Mouse (Mus musculus): ENCODE results near the gene Adgrg2. TPM values are rescaled to one million over a fixed set of nuclear protein-coding genes. Genes with fewer than 3 reads are reported as not detected.

Gene Adgrg2
- 1.5 and 2.7 TPM in 2 replicates for total RNA-seq (2014; rRNA removed)
- 1.8 TPM in 2 replicates for polyA plus RNA-seq (2015; fragmentation: Nextera tagmentation; extraction: Ambion mirVana)

DNA sequence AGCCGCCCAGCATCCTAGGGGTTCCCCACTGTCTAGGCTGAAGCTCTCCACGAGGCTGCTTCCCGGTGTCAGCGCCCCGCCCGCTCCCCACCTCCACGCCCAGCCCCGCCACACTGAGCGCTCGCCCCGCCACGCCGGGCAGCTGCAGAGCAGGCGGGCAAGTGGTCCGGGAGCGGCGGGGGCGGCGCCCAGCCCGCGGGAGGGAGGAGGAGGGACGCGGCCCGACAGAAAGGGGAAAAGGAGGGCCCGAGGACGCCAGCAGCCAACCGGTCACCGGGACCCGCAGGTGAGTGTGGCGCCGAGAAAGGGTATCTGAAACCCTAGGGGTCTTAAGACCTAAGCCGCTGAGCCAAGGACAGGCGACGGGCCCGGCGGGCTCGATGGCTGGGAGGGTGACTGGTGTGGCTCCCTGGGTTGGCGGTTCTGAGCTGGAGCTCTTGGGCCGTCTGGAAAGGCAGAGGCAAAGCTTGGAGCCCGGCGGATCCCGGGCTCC is at the start of gene Adgrg2:
Gene Adgrg2 (plus strand): TSS at position 227 of the 493 bp plus-strand sequence.
- WGBS: 32% methylated on average over 33 of the region's 42 CpGs

GRCm38 (mm10) chrX:160350995-160351394 is 39.5 kb upstream of the Adgrg2 start:
- Histone ChIP-seq H3K27ac (no peak overlapping the region), H3K36me3 (ENCODE audit: insufficient read depth, low read length) (no peaks in the 10 kb centered on the region), H3K4me2 (ENCODE audit: low read depth, low read length) (no peak overlapping the region), H3K27me3 (ENCODE audit: insufficient read depth, low read length) (no peaks in the 10 kb centered on the region), H3K4me3 (ENCODE audit: low read length) (no peak overlapping the region), H3K9ac (replicated peaks; ENCODE audit: low read length) (no peak overlapping the region), H3K9me3 (ENCODE audit: low read length) (no peaks in the 10 kb centered on the region), H3K4me1 (ENCODE audit: insufficient read depth, low read length) (no peaks in the 10 kb centered on the region)
- DNase-seq (ENCODE audit: low spot score) (no peak), ATAC-seq (no peak)
- TF ChIP-seq CTCF (IDR thresholded peaks at IDR 0.05; ENCODE audit: low read depth): peak; percentile 6; the same call in 1 of the 2 replicates
- 55% methylated on average over 7 of the region's 7 CpGs for WGBS

More for the DNA sequence above, at the start of gene Adgrg2:
- H3K4me3 ChIP-seq (ENCODE audit: low read length): peak within 1 kb of the TSS; percentile 46
- no peaks in the 10 kb centered on the region for H3K36me3 ChIP-seq (ENCODE audit: insufficient read depth, low read length)
- H3K9me3 ChIP-seq (ENCODE audit: low read length): no peaks in the 10 kb centered on the region
- TF ChIP-seq CTCF (IDR thresholded peaks at IDR 0.05; ENCODE audit: low read depth): no peak
- H3K9ac ChIP-seq (replicated peaks; ENCODE audit: low read length): peak within 1 kb of the TSS; percentile 40
- no peaks in the 10 kb centered on the region for H3K4me1 ChIP-seq (ENCODE audit: insufficient read depth, low read length)
- H3K27ac ChIP-seq: no peak within 1 kb of the TSS
- H3K4me2 ChIP-seq (ENCODE audit: low read depth, low read length): peak within 1 kb of the TSS; percentile 69
- DNase-seq (ENCODE audit: low spot score) (peak; percentile 6), ATAC-seq (peak; percentile 64; the same call in 1 of the 2 replicates)
- H3K27me3 ChIP-seq (ENCODE audit: insufficient read depth, low read length): no peaks in the 10 kb centered on the region

GRCm38 (mm10) chrX:160351967-160352677 is 38.4 kb upstream of the Adgrg2 start:
- H3K9me3 ChIP-seq (ENCODE audit: low read length): no peaks in the 10 kb centered on the region
- no peaks in the 10 kb centered on the region for H3K36me3 ChIP-seq (ENCODE audit: insufficient read depth, low read length)
- H3K9ac ChIP-seq (replicated peaks; ENCODE audit: low read length): no peak overlapping the region
- ATAC-seq (0 out of 2 replicates have a peak, but pooled peaks have one; percentile 53), DNase-seq (ENCODE audit: low spot score) (peak; percentile 10)
- TF ChIP-seq CTCF (IDR thresholded peaks at IDR 0.05; ENCODE audit: low read depth): no peak
- no peak overlapping the region for H3K4me3 ChIP-seq (ENCODE audit: low read length)
- H3K27ac ChIP-seq: no peak overlapping the region
- H3K4me2 ChIP-seq (ENCODE audit: low read depth, low read length): no peak overlapping the region
- no peaks in the 10 kb centered on the region for H3K4me1 ChIP-seq (ENCODE audit: insufficient read depth, low read length)
- 24% methylated on average over 1 of the region's 1 CpGs for WGBS
- no peaks in the 10 kb centered on the region for H3K27me3 ChIP-seq (ENCODE audit: insufficient read depth, low read length)

- no peak for ATAC-seq
These were observed 5.6 kb upstream of the Adgrg2 start for GRCm38 (mm10) chrX:160384748-160385501.

DNA sequence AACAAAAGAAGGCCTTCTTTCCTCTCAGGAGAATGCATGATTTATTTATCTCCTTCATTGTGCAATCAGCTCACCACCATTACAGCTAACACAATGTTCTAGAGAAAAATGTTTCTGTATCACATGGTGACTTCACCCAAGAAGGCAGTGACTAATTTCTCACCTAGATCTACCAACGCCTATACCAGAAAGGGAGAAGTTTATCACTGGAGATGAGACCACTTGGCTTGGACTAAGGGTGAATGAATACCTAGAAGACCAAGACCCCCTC is 5.1 kb upstream of the Adgrg2 start:
- Histone ChIP-seq H3K4me1 (ENCODE audit: insufficient read depth, low read length) (no peaks in the 10 kb centered on the region), H3K27me3 (ENCODE audit: insufficient read depth, low read length) (no peaks in the 10 kb centered on the region), H3K4me3 (ENCODE audit: low read length) (no peak overlapping the region), H3K9ac (replicated peaks; ENCODE audit: low read length) (no peak overlapping the region), H3K36me3 (ENCODE audit: insufficient read depth, low read length) (no peaks in the 10 kb centered on the region), H3K27ac (no peak overlapping the region), H3K4me2 (ENCODE audit: low read depth, low read length) (no peak overlapping the region), H3K9me3 (ENCODE audit: low read length) (no peaks in the 10 kb centered on the region)
- no peak for TF ChIP-seq CTCF (IDR thresholded peaks at IDR 0.05; ENCODE audit: low read depth)
- DNase-seq (ENCODE audit: low spot score): no peak
- WGBS: 88% methylated on average over 1 of the region's 1 CpGs
- no peak for ATAC-seq

More at GRCm38 (mm10) chrX:160384748-160385501, 5.6 kb upstream of the Adgrg2 start:
- no peak overlapping the region for H3K4me2 ChIP-seq (ENCODE audit: low read depth, low read length)
- WGBS: 70% methylated on average over 6 of the region's 6 CpGs
- DNase-seq (ENCODE audit: low spot score): no peak
- no peaks in the 10 kb centered on the region for H3K9me3 ChIP-seq (ENCODE audit: low read length)
- H3K9ac ChIP-seq (replicated peaks; ENCODE audit: low read length): no peak overlapping the region
- H3K27ac ChIP-seq: no peak overlapping the region
- H3K27me3 ChIP-seq (ENCODE audit: insufficient read depth, low read length): no peaks in the 10 kb centered on the region
- no peak for TF ChIP-seq CTCF (IDR thresholded peaks at IDR 0.05; ENCODE audit: low read depth)
- no peaks in the 10 kb centered on the region for H3K4me1 ChIP-seq (ENCODE audit: insufficient read depth, low read length)
- no peaks in the 10 kb centered on the region for H3K36me3 ChIP-seq (ENCODE audit: insufficient read depth, low read length)
- no peak overlapping the region for H3K4me3 ChIP-seq (ENCODE audit: low read length)

DNA sequence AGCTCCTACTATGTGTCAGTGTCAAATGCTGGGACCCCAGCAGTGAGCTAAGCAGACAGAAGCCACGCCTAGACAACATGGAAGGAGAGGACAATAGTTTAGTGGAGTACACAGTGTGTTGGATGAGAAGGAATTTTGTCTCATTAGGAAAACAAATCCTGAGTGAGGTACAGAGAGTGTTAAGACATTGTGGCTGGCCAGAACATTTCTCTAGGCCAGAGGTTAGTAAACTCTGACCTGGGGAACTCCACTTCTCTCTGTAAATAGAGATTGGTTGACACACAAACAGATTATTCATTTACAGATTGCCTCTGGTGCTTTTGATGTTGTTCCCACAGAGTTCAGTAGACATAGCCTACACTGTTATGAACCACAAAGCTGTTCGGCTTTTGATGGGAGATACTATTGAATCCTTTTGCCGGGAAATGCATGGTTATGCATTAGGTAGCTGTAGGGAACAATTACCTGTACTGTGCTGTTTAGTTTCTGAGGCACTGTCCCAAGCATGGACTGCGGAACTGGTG is 22.5 kb downstream of the Adgrg2 start:
- 80% methylated on average over 4 of the region's 4 CpGs for WGBS

More for the DNA sequence above, 22.5 kb downstream of the Adgrg2 start:
- Histone ChIP-seq H3K27ac (no peak overlapping the region), H3K4me3 (ENCODE audit: low read length) (no peak overlapping the region), H3K9me3 (ENCODE audit: low read length) (no peaks in the 10 kb centered on the region), H3K4me2 (ENCODE audit: low read depth, low read length) (no peak overlapping the region), H3K27me3 (ENCODE audit: insufficient read depth, low read length) (no peaks in the 10 kb centered on the region), H3K9ac (replicated peaks; ENCODE audit: low read length) (no peak overlapping the region), H3K4me1 (ENCODE audit: insufficient read depth, low read length) (no peaks in the 10 kb centered on the region), H3K36me3 (ENCODE audit: insufficient read depth, low read length) (no peaks in the 10 kb centered on the region)
- TF ChIP-seq CTCF (IDR thresholded peaks at IDR 0.05; ENCODE audit: low read depth): no peak
- DNase-seq (ENCODE audit: low spot score): no peak
- ATAC-seq: no peak

All from hindbrain, postnatal 0 days (tissue).